Mouse (Mus musculus): ENCODE data around the gene Fmc1. TPM values are rescaled to one million over a fixed set of nuclear protein-coding genes. Genes with fewer than 3 reads are reported as not detected.
"Not testable (repeated sequence)": the region's sequence is repeated elsewhere in the genome, so short reads cannot be mapped to it uniquely, and the experiment has no call there.

The Fmc1 gene
- total and polyA plus RNA-seq, 2 experiments from 2014 or later = 65.8 to 180 TPM

DNA sequence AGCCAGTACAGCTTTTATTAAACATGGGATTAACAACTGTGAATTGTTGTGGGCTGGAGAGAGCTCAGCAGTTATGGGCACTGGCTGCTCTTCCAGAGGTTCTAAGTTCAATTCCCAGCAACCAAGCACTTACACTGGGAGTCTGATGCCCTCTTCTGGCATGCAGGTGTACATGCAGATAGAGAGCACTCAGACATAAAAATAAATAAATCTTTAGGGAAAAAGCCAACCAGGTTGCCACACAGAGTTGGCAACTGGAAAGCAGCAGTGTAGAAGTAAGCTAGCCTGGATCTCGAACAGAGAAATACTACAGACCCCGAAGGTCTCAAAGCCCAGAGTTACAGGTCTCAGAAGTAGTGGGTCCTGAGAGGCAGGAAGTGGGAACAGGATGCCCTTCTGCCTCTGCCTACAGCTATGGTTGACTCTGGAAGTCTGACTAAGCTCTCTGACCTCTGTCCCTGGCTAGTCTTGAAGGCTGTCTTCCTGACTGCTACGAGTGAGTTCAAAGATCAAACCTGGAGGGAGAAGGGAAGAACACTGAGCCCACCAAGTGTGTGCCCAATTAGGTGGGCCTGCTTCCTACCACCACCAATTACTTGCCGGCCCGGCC, 2.0 kb upstream of the Fmc1 start:
- H3K27ac ChIP-seq (ENCODE audit: low read depth, low read length) = no peak overlapping the region
- H3K4me1 ChIP-seq (ENCODE audit: insufficient read depth) = 0 out of 2 replicates have a peak, but pooled peaks cover 4% of the 10 kb centered on the region
- H3K9me3 ChIP-seq (ENCODE audit: low read length) = no peaks in the 10 kb centered on the region
- peak; percentile 18 for DNase-seq
- peak; percentile 68 for TF ChIP-seq CTCF (IDR thresholded peaks at IDR 0.05; ENCODE audit: low read depth)
- WGBS = 59% methylated on average over 5 of the region's 5 CpGs
- H3K36me3 ChIP-seq (ENCODE audit: insufficient read depth) = no peaks in the 10 kb centered on the region
- no peak overlapping the region for H3K9ac ChIP-seq
- H3K4me2 ChIP-seq (ENCODE audit: low read depth) = no peak overlapping the region
- ATAC-seq = no peak
- no peaks in the 10 kb centered on the region for H3K27me3 ChIP-seq (ENCODE audit: insufficient read depth, low read length)
- no peak overlapping the region for H3K4me3 ChIP-seq (ENCODE audit: low read depth, low read length)

DNA sequence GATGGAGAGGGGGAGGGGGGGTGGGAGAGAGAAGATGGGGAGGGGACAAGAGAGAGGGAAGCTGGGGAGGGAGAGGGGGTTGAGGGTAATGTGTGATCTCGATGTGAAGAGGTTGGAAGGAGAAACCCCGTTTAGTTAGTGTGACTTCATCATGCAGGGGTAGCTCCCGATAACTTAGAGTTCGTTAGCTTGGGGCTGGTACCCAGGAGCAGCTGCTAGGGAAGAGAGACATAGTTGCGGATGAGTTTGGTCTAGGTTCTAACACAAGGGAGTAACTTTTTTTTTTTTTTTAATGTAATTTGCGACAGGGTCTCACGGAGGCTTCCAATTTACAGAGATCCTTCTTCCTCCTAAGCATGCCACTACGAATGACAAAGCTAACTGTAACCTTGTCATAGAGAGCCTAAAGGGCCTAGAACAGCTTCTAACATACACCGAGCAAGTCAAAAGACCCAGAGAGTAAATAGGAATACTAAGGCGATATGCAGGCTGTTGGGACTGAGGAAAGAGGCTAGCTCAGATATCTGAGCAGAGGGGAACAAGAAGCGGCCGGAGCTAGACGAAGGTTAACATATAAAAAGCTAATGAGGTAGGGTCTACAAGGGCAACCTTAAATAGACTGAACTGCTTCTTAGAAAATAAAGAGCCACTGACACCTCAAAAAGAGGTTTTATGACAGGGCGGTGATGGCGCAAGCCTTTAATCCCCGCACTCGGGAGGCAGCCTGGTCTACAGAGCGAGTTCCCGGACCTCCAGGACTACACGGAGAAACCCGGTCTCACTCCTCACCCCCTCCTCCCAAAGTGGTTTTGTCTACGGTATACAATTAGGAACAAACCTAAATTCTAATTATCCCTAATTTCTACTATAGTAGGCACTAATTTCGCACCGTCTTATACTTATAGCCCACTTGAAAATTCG, 542 bp upstream of the Fmc1 start:
- Histone ChIP-seq H3K27ac (ENCODE audit: low read depth, low read length) (peak overlapping the region; percentile 98), H3K9me3 (ENCODE audit: low read length) (no peaks in the 10 kb centered on the region), H3K9ac (peak overlapping the region; percentile 78), H3K4me3 (ENCODE audit: low read depth, low read length) (peak overlapping the region; percentile 91), H3K36me3 (ENCODE audit: insufficient read depth) (no peaks in the 10 kb centered on the region), H3K27me3 (ENCODE audit: insufficient read depth, low read length) (no peaks in the 10 kb centered on the region), H3K4me2 (ENCODE audit: low read depth) (peak overlapping the region; percentile 58), H3K4me1 (ENCODE audit: insufficient read depth) (0 out of 2 replicates have a peak, but pooled peaks cover 4% of the 10 kb centered on the region)
- DNase-seq = no peak
- peak; percentile 18 for ATAC-seq
- no peak for TF ChIP-seq CTCF (IDR thresholded peaks at IDR 0.05; ENCODE audit: low read depth)
- WGBS = 4% methylated on average over 25 of the region's 25 CpGs

DNA sequence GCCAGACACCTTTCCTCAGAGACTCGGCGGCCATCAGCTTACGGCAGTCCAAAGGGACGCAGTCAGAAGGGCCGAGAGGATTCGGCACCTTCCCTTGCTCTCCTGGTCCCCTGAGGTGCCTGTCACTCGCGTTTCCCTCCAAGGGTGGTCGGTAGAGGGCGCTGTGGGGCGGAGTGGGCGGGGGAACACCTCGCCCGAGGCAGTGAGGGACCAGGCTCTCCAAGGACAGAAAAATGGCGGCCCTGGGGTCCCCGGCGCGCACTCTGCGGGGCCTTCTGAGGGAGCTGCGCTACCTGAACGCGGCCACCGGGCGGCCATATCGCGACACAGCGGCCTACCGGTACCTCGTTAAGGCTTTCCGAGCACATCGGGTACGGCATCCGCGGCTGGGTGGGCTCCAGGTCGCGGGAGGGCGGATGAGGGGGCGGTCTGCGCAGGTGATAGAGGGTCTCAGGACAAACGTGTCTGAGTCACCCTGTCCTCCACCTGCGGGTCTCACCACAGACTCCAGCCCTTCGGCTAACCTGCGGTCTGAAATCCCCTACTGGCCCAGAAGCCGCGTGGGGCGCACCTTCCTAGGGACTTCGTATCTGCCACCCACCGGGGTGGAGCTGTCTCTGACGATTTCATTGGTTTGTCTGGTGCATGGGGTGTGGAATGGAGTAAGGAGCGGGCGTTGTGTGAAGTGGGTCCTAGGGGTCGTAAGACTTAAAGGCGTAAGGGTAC, 1.5 kb downstream of the Fmc1 start:
- H3K4me3 ChIP-seq (ENCODE audit: low read depth, low read length) = peak overlapping the region; percentile 91
- H3K9me3 ChIP-seq (ENCODE audit: low read length) = no peaks in the 10 kb centered on the region
- DNase-seq = peak; percentile 97
- H3K4me1 ChIP-seq (ENCODE audit: insufficient read depth) = 0 out of 2 replicates have a peak, but pooled peaks cover 4% of the 10 kb centered on the region
- H3K4me2 ChIP-seq (ENCODE audit: low read depth) = peak overlapping the region; percentile 46
- TF ChIP-seq CTCF (IDR thresholded peaks at IDR 0.05; ENCODE audit: low read depth) = peak; percentile 98
- peak overlapping the region; percentile 97 for H3K9ac ChIP-seq
- H3K36me3 ChIP-seq (ENCODE audit: insufficient read depth) = peaks cover 1% of the 10 kb centered on the region
- peak; percentile 77 for ATAC-seq
- WGBS = under 1% methylated on average over 53 of the region's 53 CpGs
- no peaks in the 10 kb centered on the region for H3K27me3 ChIP-seq (ENCODE audit: insufficient read depth, low read length)
- peak overlapping the region; percentile 98 for H3K27ac ChIP-seq (ENCODE audit: low read depth, low read length)

- peak overlapping the region; percentile 98 for H3K27ac ChIP-seq (ENCODE audit: low read depth, low read length)
- DNase-seq (no peak), ATAC-seq (no peak)
- peak overlapping the region; percentile 97 for H3K9ac ChIP-seq
- H3K9me3 ChIP-seq (ENCODE audit: low read length) = no peaks in the 10 kb centered on the region
- peak overlapping the region; percentile 91 for H3K4me3 ChIP-seq (ENCODE audit: low read depth, low read length)
- no peaks in the 10 kb centered on the region for H3K27me3 ChIP-seq (ENCODE audit: insufficient read depth, low read length)
- peaks cover 6% of the 10 kb centered on the region for H3K36me3 ChIP-seq (ENCODE audit: insufficient read depth)
- 0 out of 2 replicates have a peak, but pooled peaks cover 4% of the 10 kb centered on the region for H3K4me1 ChIP-seq (ENCODE audit: insufficient read depth)
- no peak for TF ChIP-seq CTCF (IDR thresholded peaks at IDR 0.05; ENCODE audit: low read depth)
- WGBS = under 1% methylated on average over 9 of the region's 9 CpGs
- peak overlapping the region; percentile 46 for H3K4me2 ChIP-seq (ENCODE audit: low read depth)
Observed at GRCm38 (mm10) chr6:38535366-38535690, 2.0 kb downstream of the Fmc1 start.

DNA sequence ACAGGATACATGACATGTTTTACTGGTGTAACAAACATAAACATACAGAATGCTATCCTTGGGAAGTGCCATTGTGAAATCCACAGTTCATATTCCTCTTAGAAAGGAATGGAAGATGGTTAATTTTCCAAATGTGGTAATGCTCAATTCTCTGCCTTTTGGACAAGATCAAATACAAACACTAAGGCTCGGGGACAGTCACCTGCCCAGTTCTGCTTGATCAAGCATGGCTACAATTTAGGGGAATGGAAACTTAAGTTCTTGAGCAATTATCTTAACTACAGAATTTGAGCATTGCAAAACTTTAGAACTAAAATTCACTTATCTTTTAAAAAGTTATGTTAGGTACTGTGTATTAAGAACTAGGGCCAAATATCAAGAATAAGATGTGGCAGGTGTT, 2.5 kb downstream of the Fmc1 start:
- H3K4me1 ChIP-seq (ENCODE audit: insufficient read depth) = 0 out of 2 replicates have a peak, but pooled peaks cover 4% of the 10 kb centered on the region
- no peak for ATAC-seq
- H3K36me3 ChIP-seq (ENCODE audit: insufficient read depth) = peaks cover 7% of the 10 kb centered on the region
- no peak for TF ChIP-seq CTCF (IDR thresholded peaks at IDR 0.05; ENCODE audit: low read depth)
- peak overlapping the region; percentile 98 for H3K27ac ChIP-seq (ENCODE audit: low read depth, low read length)
- no peak for DNase-seq
- 95% methylated on average over 1 of the region's 1 CpGs for WGBS
- H3K4me2 ChIP-seq (ENCODE audit: low read depth) = peak overlapping the region; percentile 46
- no peaks in the 10 kb centered on the region for H3K9me3 ChIP-seq (ENCODE audit: low read length)
- peak overlapping the region; percentile 97; the same call in 1 of the 2 replicates for H3K9ac ChIP-seq
- peak overlapping the region; percentile 91 for H3K4me3 ChIP-seq (ENCODE audit: low read depth, low read length)
- H3K27me3 ChIP-seq (ENCODE audit: insufficient read depth, low read length) = no peaks in the 10 kb centered on the region

GRCm38 (mm10) chr6:38544141-38544540, 10.8 kb downstream of the Fmc1 start:
- not testable (repeated sequence) for DNase-seq; H3K27me3 ChIP-seq (ENCODE audit: insufficient read depth, low read length); H3K4me2 ChIP-seq (ENCODE audit: low read depth); H3K4me3 ChIP-seq (ENCODE audit: low read depth, low read length); H3K36me3 ChIP-seq (ENCODE audit: insufficient read depth); H3K4me1 ChIP-seq (ENCODE audit: insufficient read depth); H3K27ac ChIP-seq (ENCODE audit: low read depth, low read length); H3K9ac ChIP-seq; ATAC-seq; H3K9me3 ChIP-seq (ENCODE audit: low read length)
- WGBS = 90% methylated on average over 4 of the region's 5 CpGs

- not testable (repeated sequence) for H3K9ac ChIP-seq, ATAC-seq
- WGBS = 89% methylated on average over 2 of the region's 2 CpGs
Observed at GRCm38 (mm10) chr6:38547005-38547404, 13.7 kb downstream of the Fmc1 start.

More at GRCm38 (mm10) chr6:38547005-38547404, 13.7 kb downstream of the Fmc1 start:
- not testable (repeated sequence) for H3K4me3 ChIP-seq (ENCODE audit: low read depth, low read length); H3K9me3 ChIP-seq (ENCODE audit: low read length); H3K27me3 ChIP-seq (ENCODE audit: insufficient read depth, low read length); H3K27ac ChIP-seq (ENCODE audit: low read depth, low read length); H3K36me3 ChIP-seq (ENCODE audit: insufficient read depth); H3K4me1 ChIP-seq (ENCODE audit: insufficient read depth); H3K4me2 ChIP-seq (ENCODE audit: low read depth); DNase-seq

Data from forebrain, postnatal 0 days (tissue).